Mouse (Mus musculus) forebrain, embryonic 10.5 days (tissue): ENCODE results near the gene Gnaz. TPM values are rescaled to one million over a fixed set of nuclear protein-coding genes. Genes with fewer than 3 reads are reported as not detected.

Source experiments
- DNase-seq: peaks from one replicate; pipeline ENCODE4 v3.0.0-alpha.2; 2017; ENCODE audit warnings: low spot score; ENCODE audit errors: extremely low spot score
- H3K27ac ChIP-seq: fragments of 300-500 bp; sonication (generic); 2 replicates; pipeline ENCODE4 v1.5.1; 2016; ENCODE audit warnings: mild to moderate bottlenecking
- H3K27me3 ChIP-seq: fragments of 300-500 bp; sonication (generic); 2 replicates; pipeline ENCODE4 v1.6.1; 2016; ENCODE audit warnings: mild to moderate bottlenecking; ENCODE audit not compliant: poor library complexity, severe bottlenecking
- H3K36me3 ChIP-seq: fragments of 300-500 bp; sonication (generic); replicated peaks from 2 replicates; pipeline ENCODE4 v1.6.1; 2016; ENCODE audit warnings: mild to moderate bottlenecking, moderate library complexity
- H3K4me1 ChIP-seq: fragments of 300-500 bp; sonication (generic); 2 replicates; pipeline ENCODE4 v1.6.1; 2016
- H3K4me3 ChIP-seq: fragments of 300-500 bp; sonication (generic); 2 replicates; pipeline ENCODE4 v1.5.1; 2016; ENCODE audit warnings: mild to moderate bottlenecking, moderate library complexity
- H3K9me3 ChIP-seq: fragments of 300-500 bp; sonication (generic); 2 replicates; pipeline ENCODE4 v1.6.1; 2016; ENCODE audit warnings: mild to moderate bottlenecking, moderate library complexity
- WGBS: fragments of 180-500 bp; shearing (Covaris S2); methylation state at CpG from one replicate; pipeline ENCODE4 v1.1.7; 2016; 5-methylcytosine and 5-hydroxymethylcytosine counted together
- polyA plus RNA-seq: library from polyadenylated mRNA; unstranded; fragments of >200 nt; fragmentation: Nextera tagmentation; extraction: Ambion mirVana; gene quantifications from 2 replicates; pipeline ENCODE4 v1.2.1, GENCODE M21; 2016

Gnaz gene
- polyA plus RNA-seq, 1 experiment from 2014 or later: 5.2 TPM

DNA sequence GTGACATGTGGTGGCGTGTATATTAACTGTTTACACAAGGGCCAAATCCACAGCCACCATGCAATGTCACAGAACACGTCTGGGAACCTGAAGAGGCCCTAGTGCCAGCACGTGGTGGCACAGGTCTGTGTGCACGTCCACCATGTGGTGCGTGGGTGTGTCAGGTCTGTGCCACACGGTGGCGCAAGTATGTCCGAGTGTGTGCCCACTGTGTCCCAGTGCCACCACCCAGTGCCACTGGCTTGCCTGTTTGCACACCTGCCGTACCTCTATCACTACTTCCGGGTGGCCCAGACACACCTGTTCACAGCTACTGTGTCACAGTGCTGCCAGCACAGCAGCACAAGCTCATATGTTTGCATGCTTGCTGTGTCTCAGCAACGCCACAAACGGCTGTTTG lies 32.5 kb upstream of the Gnaz start:
- DNase-seq: peak; percentile 13
- Histone ChIP-seq H3K4me3 (no peak overlapping the region), H3K36me3 (no peaks in the 10 kb centered on the region), H3K4me1 (no peaks in the 10 kb centered on the region), H3K27ac (no peak overlapping the region), H3K9me3 (no peaks in the 10 kb centered on the region), H3K27me3 (no peaks in the 10 kb centered on the region)
- 81% methylated on average over 12 of the region's 12 CpGs for WGBS

DNA sequence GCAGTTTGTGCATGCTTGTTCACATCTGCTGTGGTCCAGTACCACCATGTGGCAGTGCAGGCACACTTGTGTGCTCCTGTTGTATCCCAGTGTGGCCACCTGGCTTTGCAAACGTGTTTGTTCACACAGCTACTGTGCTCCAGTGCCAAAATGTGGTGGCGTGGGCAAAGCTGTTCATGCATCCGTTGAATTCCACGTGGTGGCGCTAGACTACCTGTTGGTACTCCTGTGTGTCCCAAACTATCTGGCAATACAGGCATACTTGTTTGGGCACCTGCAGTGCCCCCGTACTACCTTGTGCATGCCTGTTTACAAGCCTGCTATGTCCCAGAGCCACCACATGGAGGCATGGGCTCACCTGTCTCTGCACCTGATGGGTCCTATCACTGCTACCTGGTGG lies 32.0 kb upstream of the Gnaz start:
- no peak overlapping the region for H3K4me3 ChIP-seq
- H3K9me3 ChIP-seq: no peaks in the 10 kb centered on the region
- DNase-seq: no peak
- no peaks in the 10 kb centered on the region for H3K36me3 ChIP-seq
- H3K27ac ChIP-seq: no peak overlapping the region
- H3K27me3 ChIP-seq: no peaks in the 10 kb centered on the region
- H3K4me1 ChIP-seq: no peaks in the 10 kb centered on the region
- WGBS: 36% methylated on average over 6 of the region's 6 CpGs

GRCm38 (mm10) chr10:74937003-74937790 lies 29.8 kb upstream of the Gnaz start:
- no peaks in the 10 kb centered on the region for H3K4me1 ChIP-seq

GRCm38 (mm10) chr10:74938410-74938809 lies 28.6 kb upstream of the Gnaz start:
- no peak overlapping the region for H3K4me3 ChIP-seq
- no peaks in the 10 kb centered on the region for H3K27me3 ChIP-seq
- WGBS: 75% methylated on average over 5 of the region's 5 CpGs
- H3K4me1 ChIP-seq: no peaks in the 10 kb centered on the region
- no peaks in the 10 kb centered on the region for H3K9me3 ChIP-seq
- no peak overlapping the region for H3K27ac ChIP-seq
- DNase-seq: no peak
- no peaks in the 10 kb centered on the region for H3K36me3 ChIP-seq

More at GRCm38 (mm10) chr10:74937003-74937790, 29.8 kb upstream of the Gnaz start:
- Histone ChIP-seq H3K36me3 (no peaks in the 10 kb centered on the region), H3K9me3 (no peaks in the 10 kb centered on the region), H3K4me3 (no peak overlapping the region), H3K27ac (no peak overlapping the region), H3K27me3 (no peaks in the 10 kb centered on the region)
- WGBS: 80% methylated on average over 10 of the region's 10 CpGs
- DNase-seq: no peak

- no peak for DNase-seq
- H3K36me3 ChIP-seq: no peaks in the 10 kb centered on the region
- H3K4me3 ChIP-seq: no peak overlapping the region
- H3K9me3 ChIP-seq: no peaks in the 10 kb centered on the region
- 71% methylated on average over 3 of the region's 3 CpGs for WGBS
- no peaks in the 10 kb centered on the region for H3K4me1 ChIP-seq
- H3K27ac ChIP-seq: no peak overlapping the region
- no peaks in the 10 kb centered on the region for H3K27me3 ChIP-seq
Observed at GRCm38 (mm10) chr10:74939300-74939699, 27.7 kb upstream of the Gnaz start.

DNA sequence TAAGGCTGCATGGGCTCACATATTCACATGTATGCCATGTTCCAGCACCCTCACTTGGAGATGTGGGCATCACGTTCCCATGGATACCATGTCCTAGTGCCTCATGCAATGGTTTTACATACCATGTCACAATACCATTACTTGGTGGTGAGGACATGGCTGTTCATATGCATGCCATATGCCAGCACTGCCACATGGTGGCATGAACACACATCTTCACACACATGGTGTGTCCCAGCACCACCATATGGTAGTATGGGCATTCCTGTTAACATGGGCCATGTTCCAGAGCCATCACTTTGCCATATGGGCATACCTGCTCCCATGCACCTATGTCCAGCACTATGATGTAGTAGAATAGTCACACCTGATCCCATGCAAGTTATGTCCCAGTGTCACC lies 26.2 kb upstream of the Gnaz start:
- no peaks in the 10 kb centered on the region for H3K4me1 ChIP-seq
- no peaks in the 10 kb centered on the region; the same call in 1 of the 2 replicates for H3K9me3 ChIP-seq
- no peaks in the 10 kb centered on the region for H3K27me3 ChIP-seq
- H3K36me3 ChIP-seq: no peaks in the 10 kb centered on the region
- WGBS: 92% methylated on average over 1 of the region's 1 CpGs
- H3K4me3 ChIP-seq: no peak overlapping the region
- DNase-seq: no peak
- H3K27ac ChIP-seq: no peak overlapping the region

GRCm38 (mm10) chr10:74952830-74953443 lies 14.0 kb upstream of the Gnaz start:
- no peaks in the 10 kb centered on the region for H3K4me1 ChIP-seq
- WGBS: 59% methylated on average over 9 of the region's 9 CpGs
- H3K27me3 ChIP-seq: no peaks in the 10 kb centered on the region
- DNase-seq: no peak
- H3K9me3 ChIP-seq: no peaks in the 10 kb centered on the region
- H3K4me3 ChIP-seq: no peak overlapping the region
- no peaks in the 10 kb centered on the region for H3K36me3 ChIP-seq
- no peak overlapping the region for H3K27ac ChIP-seq

GRCm38 (mm10) chr10:74964380-74964779 lies 2.6 kb upstream of the Gnaz start:
- Histone ChIP-seq H3K9me3 (no peaks in the 10 kb centered on the region), H3K4me3 (no peak overlapping the region), H3K27ac (no peak overlapping the region), H3K4me1 (peaks cover 32% of the 10 kb centered on the region), H3K27me3 (peaks cover 49% of the 10 kb centered on the region), H3K36me3 (no peaks in the 10 kb centered on the region)
- 85% methylated on average over 1 of the region's 1 CpGs for WGBS
- DNase-seq: no peak

- DNase-seq: no peak
- peak overlapping the region; percentile 87 for H3K27ac ChIP-seq
- 2% methylated on average over 25 of the region's 25 CpGs for WGBS
Observed at GRCm38 (mm10) chr10:74967651-74968267, 782 bp downstream of the Gnaz start.

DNA sequence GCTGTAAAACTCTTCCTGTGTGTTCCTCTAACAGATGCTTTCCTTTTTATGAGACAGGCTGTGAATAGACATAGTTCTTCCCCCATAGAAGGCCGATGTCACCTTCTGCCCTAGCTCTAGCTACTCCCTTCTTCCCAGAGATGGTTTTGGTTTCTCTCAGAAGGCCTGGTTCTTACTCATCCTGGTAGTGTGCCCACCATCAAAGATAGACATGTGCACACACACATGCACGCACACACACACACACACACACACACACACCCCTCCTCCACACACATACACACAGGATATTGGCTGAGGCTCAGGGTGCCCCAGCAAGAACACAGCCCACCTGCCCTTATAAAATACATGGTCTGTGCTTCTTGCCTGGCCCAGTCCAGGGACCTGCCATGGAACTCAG lies 2.3 kb downstream of the Gnaz start:
- H3K36me3 ChIP-seq: no peaks in the 10 kb centered on the region
- WGBS: 83% methylated on average over 2 of the region's 2 CpGs

More at GRCm38 (mm10) chr10:74967651-74968267, 782 bp downstream of the Gnaz start:
- peaks cover 50% of the 10 kb centered on the region for H3K27me3 ChIP-seq
- H3K4me1 ChIP-seq: peaks cover 33% of the 10 kb centered on the region
- H3K9me3 ChIP-seq: no peaks in the 10 kb centered on the region
- peak overlapping the region; percentile 78 for H3K4me3 ChIP-seq
- no peaks in the 10 kb centered on the region for H3K36me3 ChIP-seq

GRCm38 (mm10) chr10:74973026-74973425 lies 6.0 kb downstream of the Gnaz start:
- Histone ChIP-seq H3K4me1 (peaks cover 14% of the 10 kb centered on the region), H3K4me3 (no peak overlapping the region), H3K27ac (0 out of 2 replicates have a peak overlapping the region, but pooled peaks have one; percentile 11), H3K36me3 (no peaks in the 10 kb centered on the region), H3K9me3 (no peaks in the 10 kb centered on the region), H3K27me3 (peaks cover 15% of the 10 kb centered on the region)
- WGBS: 87% methylated on average over 6 of the region's 6 CpGs
- no peak for DNase-seq

More for the DNA sequence above, 2.3 kb downstream of the Gnaz start:
- peaks cover 34% of the 10 kb centered on the region for H3K4me1 ChIP-seq
- H3K27ac ChIP-seq: no peak overlapping the region
- H3K9me3 ChIP-seq: no peaks in the 10 kb centered on the region
- H3K4me3 ChIP-seq: no peak overlapping the region
- no peak for DNase-seq
- peaks cover 44% of the 10 kb centered on the region for H3K27me3 ChIP-seq

DNA sequence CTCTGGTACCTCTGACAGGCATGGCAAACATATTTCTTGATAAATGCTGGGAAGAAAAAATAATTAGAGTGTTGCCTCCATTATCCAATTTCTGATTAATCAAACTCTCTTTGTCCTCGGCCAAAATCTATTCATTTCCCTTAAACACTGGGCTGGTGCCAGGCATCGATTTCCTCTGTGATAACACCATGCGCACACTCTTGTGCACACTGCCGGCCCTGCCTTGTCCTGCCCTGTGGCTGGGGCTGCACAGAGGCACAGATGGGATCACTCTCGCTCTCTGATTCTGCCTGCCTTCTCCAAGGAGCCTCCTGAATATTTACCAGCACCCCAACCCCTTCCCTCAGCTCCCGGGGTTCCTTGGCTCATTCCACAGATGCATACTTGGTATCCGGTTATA lies 8.6 kb downstream of the Gnaz start:
- peaks cover 6% of the 10 kb centered on the region; the same call in 1 of the 2 replicates for H3K4me1 ChIP-seq
- no peak overlapping the region for H3K27ac ChIP-seq
- H3K9me3 ChIP-seq: no peaks in the 10 kb centered on the region
- DNase-seq: no peak
- no peaks in the 10 kb centered on the region for H3K36me3 ChIP-seq
- peaks cover 2% of the 10 kb centered on the region; the same call in 1 of the 2 replicates for H3K27me3 ChIP-seq
- H3K4me3 ChIP-seq: no peak overlapping the region
- 83% methylated on average over 7 of the region's 7 CpGs for WGBS

GRCm38 (mm10) chr10:74976429-74976828 lies 9.5 kb downstream of the Gnaz start:
- no peak for DNase-seq
- Histone ChIP-seq H3K9me3 (no peaks in the 10 kb centered on the region), H3K36me3 (no peaks in the 10 kb centered on the region), H3K27me3 (peaks cover 2% of the 10 kb centered on the region; the same call in 1 of the 2 replicates), H3K4me3 (no peak overlapping the region), H3K27ac (no peak overlapping the region), H3K4me1 (peaks cover 6% of the 10 kb centered on the region; the same call in 1 of the 2 replicates)
- 80% methylated on average over 7 of the region's 7 CpGs for WGBS
